Mouse (Mus musculus): ENCODE measurements at regions not wholly inside any gene's neighbourhood (a gene's known extent, or its start where the extent isn't known, plus 50 kb on each side); places are given as distances from the start of the nearest gene placed in this dataset.

DNA sequence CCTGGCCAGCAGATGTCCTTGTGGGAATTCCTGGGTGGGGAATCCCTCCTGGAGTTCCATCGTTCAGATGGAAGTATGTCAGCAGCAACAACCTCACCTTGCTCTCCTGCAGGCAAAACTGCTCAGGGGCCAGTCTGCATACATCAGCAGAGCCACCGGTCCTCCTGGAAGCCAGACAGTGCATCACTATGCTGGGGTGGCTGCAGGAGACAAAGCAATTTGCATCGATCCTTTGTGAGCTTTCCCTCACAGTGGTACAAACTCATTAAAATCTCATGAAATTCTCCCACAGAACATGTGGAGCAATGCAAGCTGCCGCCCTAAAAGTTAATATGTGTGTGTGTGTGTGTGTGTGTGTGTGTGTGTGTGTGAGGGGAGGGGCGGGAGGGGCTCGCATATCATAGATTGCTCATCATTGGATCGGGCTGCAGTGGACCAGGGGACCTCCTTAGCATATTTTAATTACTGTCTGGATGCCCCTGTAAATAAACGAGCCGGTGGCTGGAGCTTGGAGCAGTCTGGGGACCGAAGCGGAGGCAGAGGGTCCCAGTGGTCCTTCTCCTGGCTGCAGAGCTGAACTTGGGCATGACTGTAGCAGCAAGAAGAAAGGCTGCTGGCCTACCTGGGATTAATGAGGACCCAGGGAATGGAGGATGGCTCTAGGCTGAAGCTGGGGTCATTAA is 597.8 kb downstream of the Vrk1 start:
- no peak for DNase-seq

DNA sequence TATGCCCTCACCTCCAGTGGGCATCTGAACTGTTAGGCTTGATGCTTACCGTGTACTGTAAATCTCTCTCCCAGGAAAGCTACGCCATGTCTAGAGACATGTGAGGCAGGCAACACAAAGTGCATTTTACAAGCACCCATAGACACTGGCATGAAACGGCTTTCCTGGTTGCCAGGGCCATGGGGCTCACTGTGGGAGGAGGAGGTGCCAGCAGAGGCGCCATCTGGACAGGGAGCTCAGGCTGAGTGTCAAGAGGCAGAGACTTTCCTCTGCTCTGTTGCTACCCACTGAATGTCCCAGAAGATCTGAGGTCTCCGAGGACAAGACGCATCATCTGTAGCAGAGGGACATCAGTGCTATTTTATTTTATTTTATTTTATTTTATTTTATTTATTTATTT is 608.7 kb downstream of the Vrk1 start:
- no peak for DNase-seq

DNA sequence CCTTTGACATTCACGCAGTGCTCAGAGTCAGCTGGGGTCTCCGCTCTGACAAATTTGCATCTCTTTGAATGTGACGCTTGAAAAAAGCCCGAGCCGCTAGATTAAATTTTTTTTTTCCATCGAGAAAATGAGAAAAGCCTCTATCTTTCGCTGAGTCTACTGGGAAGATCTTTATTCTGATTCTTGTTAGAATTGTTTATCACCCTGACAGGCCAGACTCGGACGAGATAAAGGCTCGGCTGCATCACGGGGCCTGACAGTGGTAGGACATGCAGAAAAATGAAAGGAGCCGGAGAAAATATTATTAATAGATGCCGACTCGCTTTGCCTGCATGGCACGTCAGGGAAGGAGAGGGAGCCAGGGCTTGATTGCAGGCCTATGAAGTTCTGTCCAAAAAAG is 616.8 kb downstream of the Vrk1 start:
- no peak for DNase-seq

DNA sequence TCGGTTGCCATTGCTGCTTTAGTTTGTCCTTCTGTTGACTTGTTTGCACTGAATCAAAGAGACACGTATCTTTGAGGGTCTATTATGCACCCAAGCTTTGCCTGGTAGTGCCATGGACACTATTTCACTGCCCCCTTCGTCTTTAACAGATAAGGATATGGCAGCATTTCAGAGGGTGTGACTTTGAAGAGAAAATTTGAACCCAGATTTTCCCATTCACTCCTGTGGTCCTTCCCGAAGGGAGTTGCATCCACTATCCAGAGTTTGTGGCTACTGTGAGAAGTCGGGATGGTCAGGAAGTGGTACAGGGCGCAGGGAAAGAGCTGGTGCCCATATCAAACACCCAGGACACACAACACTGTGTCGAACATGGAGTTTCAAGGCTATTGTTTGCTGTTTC is 622.5 kb downstream of the Vrk1 start:
- no peak for DNase-seq

DNA sequence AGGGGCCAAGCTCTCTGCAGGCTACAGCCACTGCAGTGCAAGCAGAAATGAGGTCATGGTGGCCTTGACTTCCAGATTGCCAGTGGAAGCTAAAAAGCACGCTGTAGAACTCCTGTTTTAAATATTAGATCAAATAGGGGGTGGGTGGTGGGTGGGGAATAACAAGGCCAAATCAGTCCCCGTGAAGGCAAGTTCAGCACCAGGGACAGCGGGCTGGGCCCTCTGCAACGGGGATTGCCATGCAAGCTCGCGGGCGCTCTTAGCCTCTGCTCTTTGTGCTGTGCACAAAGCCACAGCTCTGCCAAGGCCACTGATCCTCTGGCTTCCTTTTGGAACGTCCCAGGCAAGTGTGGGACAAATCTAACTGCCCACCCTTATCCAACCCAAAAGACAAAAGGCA is 623.1 kb downstream of the Vrk1 start:
- peak in 1 of 2 experiments; percentile 40 for DNase-seq

DNA sequence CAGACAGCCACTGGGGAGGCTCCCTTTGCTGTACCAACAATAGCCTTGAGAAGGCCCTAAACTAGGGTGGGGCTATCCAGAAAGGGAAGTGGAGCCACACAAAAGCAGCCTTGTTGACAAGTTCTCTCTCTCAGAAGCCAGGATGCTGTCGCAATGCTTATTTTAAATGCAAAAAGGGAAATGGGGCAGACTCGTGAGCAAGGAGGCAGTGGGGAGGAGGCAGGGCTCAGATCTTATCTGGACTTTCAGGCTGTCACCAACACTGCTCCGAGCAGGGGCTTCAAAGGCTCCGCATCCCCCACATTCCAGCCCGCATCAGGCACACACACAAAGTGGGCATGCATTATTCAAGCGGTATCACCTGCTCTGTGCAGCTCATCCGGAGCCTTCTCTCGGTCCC is 648.3 kb downstream of the Vrk1 start:
- DNase-seq, result no peak

DNA sequence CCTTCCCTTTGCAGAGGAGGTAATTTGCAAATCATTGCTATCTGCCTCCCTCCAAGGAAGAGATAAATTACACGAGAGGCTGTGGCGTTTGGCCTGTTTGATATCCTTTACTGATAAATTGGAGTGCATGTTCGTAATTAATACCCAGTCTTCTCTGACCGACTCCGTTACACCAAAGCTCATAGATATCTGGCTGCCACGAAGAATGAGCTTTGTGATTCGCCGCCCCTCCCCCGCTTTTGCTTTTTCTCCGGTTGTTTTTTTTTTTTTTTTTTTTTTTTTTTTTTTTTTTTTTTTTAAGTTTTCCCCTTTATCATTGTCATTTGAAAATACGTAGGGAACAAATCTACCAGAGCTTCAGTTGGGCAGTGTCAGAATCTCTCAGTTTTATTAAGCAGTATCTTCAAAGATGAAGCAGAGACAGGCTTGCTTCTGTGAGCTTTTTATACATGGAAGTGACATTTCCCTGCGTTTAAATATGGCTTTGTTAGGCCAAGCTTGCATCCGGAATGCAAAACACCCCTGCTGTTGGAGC is 663.3 kb downstream of the Vrk1 start:
- DNase-seq, result no peak

DNA sequence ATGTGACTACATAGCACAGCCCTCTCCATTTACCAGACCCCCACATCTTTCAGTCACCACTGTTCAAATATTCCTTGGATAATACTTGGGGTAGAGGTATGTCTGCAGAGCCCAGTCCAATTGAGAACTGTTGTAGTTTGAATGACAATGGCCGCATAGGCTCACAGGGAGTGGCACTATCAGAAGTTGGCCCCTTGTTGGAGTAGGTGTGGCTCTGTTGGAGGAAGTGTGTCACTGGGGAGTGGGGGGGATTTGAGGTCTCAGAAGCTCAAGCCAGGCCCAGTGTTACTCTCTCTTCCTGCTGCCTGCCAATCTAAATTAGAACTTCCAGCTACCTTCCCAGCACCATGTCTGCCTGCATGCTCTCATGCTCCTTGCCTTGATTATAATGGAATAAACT is 664.7 kb downstream of the Vrk1 start:
- no peak for DNase-seq

DNA sequence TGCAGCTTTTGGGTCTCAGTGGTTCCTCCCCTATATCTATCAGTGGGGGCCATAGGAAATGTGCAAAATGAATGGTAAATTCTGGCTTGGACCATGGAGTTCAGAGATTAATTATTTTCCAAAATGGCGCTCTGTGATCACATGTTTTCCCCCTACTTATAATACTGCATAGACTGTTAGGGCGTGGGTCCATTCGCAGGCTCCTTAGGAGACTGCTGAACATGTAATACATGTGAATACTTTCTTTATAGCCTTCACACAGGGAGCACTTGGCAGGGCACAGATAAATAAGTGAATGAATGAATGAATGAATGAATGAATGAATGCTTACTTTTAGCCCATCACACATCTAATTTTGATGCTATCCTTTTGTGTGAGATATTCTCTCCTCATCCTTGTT is 666.1 kb downstream of the Vrk1 start:
- DNase-seq, result no peak

DNA sequence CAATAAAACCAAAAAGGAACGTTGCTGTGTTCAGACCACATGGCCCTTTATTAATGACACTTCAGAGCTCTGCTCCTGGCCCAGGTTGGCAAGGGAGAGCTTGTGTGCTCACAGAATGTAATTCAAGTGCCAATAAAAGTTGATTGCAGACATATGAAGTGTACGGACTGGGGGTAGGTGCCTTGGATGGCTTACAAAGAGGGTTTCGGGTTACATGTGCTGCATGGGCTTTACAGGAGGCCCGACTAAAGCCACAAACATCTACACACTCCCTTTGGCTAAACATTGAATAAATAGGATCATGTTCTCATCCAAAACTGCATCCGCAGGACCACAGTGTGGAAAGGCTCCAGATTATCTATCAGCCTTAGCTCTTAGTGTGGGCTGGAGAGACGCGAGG is 666.5 kb downstream of the Vrk1 start:
- DNase-seq, result no peak

DNA sequence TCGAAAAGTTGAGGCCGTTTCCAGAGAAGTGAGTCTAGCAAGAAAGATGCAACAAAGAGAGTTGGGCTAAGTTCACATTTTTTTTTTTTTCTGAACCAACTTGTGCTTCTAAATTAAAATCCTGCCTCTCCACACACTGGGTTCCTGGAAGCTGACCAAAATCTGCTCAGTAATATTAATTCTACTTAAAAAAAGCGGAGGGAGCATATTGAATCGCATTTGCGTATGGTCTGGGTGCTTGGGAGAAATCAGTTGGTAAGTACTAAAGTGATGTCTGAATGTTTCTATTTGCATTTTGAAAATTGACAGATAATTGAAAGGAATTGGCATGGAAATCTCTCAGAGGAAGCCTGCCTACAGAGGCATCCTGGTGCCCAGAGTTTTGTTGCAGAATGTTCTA is 676.0 kb downstream of the Vrk1 start:
- DNase-seq, result no peak

DNA sequence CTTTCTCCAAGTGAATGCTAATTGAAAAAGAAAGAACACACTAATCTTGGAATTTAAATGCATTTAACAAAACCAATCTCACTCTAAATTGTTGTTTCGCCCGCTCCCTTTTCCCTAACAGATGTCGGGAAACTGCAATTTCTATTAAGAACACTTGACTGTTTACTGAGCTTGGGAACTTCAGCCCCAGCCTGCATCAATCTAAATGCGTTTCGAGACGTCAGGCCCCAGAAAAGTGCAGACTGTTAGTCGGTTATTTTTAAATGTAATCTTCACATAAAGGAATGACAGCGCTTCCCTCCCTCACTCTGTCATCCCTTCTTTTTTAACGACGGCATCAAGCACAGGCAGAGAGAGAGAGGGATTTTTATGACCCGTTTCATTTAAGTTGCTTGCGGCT is 677.7 kb downstream of the Vrk1 start:
- DNase-seq, result no peak

DNA sequence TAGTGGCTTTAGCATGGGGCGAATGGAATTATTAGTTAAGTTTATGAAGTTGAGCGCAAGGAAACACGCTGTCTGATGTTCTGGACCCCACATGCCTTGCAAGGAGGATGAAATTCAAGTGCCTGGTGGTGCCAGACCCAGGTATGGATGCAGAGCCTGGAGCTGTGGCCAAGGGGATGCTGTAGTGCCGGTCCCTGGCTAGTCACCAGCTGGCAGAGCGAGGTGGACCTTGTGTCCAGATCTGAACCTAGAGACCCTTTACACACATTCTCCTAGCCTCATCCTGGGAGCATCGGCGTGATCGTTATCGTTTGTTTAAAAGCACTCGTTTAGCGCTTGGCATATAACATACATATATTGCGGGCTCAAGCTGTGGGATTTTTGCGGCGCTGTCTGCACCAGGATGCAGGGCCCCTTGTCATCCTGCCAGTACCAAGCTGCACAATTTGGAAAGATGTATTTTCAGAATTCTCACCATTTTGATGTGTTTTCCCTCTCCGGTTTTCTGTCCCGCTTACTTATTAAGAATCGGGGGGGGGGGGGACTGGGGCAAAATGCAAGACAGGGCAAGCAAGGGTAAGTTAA is 678.2 kb downstream of the Vrk1 start:
- no peak for DNase-seq

DNA sequence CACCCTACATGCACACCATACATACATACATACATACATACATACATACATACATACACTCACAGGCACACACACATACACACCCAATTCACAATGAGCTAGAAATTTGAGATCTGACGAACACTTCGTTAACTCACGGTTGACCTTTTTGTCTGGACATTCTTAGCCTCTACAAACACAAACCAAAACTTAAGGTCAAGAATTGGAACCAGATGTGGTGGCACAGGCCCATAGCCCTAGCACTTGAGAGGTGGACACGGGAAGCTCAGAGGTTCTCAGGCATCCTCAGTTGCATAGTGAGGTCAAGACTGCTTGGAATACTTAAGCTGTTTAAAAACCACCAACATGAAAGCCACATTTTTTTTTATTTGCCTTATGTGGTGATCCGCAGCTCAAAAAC is 692.9 kb downstream of the Vrk1 start:
- no peak for DNase-seq

DNA sequence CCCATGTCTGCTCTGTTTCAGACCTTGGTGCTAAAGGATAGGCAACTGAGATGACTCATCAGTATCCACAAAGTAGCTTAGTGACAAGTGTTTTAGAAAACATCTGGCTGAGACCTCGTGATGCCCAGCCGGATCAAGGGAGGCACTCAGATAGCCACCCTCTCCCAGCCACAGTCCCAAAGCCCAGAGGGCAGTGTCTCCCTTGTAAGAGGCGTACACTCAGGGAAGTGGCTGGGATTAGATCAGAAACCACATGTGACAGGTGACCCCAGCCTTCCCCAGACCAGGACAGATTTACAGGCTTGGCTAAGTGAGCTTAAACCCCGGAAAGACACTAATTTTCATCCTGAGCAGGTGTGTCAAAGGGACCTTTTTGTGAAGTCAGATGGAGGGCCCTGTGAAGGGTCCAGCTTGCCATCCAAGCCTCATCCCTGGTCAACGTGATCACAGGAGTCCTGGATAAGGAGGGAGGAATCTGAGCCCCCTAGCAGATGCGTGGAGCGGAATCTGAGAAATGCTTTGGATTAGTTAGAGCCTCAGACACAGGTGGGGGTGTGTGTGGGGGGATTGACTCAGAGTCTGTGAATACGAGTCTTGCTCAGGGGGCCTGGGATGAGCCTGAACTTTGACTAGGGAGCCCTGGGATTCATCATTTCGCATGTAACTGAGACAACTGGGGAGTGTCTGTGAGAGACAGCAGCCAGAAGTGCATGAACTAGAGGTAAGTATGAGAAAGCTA is 711.4 kb downstream of the Vrk1 start:
- DNase-seq, result no peak

DNA sequence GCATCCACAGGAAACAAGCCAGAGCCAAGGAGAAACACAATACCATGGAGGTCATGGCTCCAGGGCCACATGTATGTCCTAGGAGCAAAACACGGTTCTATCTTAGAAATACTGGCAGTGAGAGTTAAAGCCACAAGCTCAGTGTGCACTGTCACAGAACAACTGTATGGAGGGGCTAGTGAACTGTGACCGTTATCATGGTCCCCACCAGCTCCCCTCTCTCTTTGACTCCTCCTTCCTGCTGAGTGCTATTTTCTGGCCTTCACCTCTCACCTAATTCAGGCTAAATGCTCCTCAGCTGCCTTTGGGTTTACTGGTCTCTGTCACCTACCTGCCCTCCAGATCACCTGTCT is 712.0 kb downstream of the Vrk1 start:
- DNase-seq, result no peak

DNA sequence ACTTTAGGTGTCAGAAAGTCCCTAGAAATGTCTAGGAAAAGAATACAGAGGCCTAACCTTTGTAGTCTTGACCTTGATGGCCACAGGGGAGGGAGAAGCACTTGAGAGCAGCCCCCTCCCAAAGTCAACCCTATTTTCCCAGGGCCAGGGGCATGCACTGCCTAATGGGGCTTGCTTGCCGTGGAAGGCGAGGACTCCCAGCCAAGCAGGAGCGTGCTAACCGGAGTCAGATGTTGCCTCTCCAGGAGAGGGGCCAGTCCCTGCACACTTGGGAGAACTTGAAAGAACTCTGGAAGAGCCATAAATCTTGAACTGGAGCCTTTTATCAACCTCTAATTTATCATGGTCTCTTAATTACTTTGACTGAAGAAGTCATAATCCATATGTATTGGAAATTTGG is 712.7 kb downstream of the Vrk1 start:
- no peak for DNase-seq

DNA sequence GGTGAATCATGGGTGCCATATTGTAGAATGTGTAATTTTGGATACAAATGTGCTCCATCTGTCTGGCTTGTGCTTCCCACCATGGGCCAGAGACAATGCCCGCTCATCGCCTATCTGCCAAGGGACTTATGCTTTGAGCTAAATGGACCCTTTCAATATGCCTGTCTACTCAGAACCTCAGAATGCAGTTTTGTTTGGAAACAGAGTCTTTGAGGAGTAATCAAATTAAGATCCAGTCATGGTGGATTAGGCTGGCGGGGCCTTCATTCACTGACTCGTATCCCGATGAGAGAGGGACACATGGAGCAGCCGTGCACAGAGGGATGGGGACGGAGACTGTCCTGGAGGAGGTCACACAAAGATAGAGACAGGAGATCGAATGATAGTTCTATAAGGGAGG is 716.9 kb downstream of the Vrk1 start:
- no peak for DNase-seq

DNA sequence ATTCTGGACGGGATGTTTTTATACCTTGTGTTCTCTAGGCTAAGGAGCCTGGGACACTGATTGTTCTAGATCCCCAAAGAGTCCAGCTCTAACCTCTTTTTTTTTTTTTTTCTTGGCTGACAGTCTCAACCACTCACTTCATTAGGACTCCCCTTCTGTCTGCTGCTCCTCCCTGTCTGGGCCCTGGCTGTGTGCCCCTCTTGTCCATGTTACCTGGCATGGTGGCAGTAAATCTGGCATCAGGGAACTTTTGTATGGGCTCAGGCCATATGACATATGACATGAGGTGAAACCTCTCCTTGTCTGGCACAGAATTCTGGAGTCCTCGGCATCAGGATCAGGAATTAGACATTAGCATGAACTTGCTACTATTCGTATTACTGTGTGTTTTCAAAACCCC is 717.5 kb downstream of the Vrk1 start:
- DNase-seq, result no peak

DNA sequence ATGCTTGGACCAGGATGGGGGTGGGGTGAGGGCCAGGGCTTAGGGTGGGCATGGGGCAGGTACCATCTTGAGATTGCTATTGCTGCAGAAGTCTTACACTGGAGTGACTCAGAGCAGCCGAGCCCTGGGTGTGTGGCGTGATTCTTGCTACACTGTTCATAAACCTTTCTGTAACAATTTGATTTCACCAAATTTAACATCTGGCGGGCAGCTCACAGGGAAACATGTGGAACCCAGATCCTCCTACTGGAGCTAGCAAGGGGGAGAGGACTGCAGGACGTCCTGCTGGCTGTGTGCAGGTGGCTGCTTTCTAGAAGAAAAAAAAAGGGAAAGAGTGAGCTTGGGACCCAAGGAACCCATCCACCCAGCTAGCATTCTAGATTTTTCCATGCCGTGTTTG is 719.7 kb downstream of the Vrk1 start:
- DNase-seq, result no peak

DNA sequence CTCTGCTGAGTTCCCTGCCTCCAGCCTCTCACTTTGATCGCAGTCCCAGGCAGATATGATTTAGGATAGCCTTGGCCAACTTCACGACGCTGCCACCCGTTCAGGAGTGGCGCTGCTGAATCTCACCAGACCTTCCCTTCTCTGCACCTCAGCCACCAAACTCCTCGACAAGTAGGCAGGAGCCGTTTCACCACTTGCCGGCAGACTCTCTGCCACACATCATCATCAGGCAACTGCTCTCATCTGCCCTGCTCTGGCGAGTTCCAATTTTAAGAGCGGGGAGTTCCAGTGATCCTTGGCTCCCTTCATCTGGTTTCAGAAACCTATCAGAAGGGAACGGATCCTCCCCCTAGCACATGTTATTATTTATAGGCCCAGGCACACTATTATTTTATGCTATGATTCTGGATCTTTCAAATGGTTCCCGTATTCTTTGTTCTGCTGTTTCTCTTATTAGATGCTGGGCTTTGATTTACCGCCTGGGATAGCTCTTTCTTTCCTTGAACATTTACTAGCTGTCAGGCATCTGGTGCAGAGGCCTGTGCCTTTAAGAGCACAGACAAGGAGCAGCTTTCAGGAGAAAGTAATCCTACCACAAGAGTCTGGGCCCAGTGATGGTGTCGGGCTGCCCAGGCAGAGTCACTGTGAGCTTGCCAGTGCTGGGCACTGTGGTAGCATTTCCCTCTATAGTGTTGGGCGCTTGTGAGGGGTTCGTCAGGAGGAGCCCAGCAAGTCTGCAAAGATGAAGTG is 722.3 kb downstream of the Vrk1 start:
- DNase-seq, result no peak

DNA sequence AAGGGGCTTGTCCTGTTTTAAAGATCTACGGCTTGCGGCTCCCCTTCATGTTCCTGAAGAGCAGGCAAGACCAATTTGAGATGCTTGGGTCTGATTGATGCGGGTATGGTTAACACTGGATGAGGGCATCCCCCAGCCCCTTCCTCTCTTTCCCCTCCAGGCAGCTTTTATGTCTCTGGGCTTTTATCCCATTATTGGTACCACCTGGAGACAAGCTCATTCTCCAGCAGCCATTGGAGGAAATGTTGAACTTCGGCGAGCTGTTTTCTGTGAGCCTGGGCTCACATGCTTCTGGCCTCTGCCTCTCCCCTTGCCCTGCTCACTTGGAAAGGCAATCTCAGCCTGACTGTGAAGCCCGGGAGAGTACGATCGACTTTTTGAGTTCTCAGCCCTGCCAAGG is 738.7 kb downstream of the Vrk1 start:
- no peak for DNase-seq

DNA sequence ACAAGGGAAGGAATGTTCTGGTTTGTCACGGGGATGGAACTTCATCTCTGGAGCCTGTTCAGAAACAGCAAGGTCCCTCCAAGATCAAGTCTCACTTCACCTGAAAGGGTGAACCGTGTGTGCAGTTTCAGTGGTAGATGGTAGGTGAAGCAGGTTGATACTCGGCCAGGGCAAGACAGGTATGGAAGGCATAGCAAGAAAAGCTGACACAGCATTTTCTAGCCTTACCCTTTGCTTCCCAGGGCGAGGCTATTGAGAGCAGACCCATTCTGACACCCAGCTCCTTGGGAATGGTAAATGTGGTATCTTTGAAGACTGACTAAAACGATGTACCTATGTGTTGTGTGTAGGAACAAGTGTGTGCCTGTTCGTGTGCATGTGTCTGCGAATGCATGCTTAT is 724.9 kb upstream of the 3110018I06Rik start:
- DNase-seq, result no peak

DNA sequence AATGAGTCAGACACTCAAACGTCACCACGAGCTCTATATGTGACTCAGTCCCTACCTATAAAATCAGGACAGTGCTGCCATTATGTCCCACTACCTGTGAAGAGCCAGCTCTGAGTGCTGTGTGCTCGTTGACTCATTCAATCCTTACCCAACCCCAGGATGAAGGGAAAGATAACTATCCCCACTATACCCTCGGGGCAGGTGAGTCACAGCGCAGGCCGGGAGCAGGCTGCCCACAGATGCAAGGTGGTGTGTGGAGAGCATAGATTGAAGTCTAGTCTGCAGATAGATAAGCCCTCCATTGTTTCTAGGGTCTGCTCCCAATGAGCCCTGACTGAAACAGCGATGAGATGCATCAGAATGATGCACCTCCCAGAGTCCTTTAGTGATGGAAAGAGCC is 723.9 kb upstream of the 3110018I06Rik start:
- no peak for DNase-seq

Data from kidney, postnatal 36 days (tissue).